Mouse (Mus musculus) thymus, postnatal 14 days (tissue): ENCODE data around the gene 2410015M20Rik.
A peak's percentile ranks its signal among the peaks of the same experiment; 100 is the strongest.
"Not testable (repeated sequence)": the region's sequence is repeated elsewhere in the genome, so short reads cannot be mapped to it uniquely, and the experiment has no call there.

Source experiments
- DNase-seq: peaks from one replicate; pipeline ENCODE4 v3.0.0; 2021

The 2410015M20Rik gene

GRCm38 (mm10) chr17:56609452-56610171 is at the start of gene 2410015M20Rik:
2410015M20Rik (minus strand) TSS chr17:56609771.
- peak; percentile 95 for DNase-seq

- no peak for DNase-seq
These were observed 46.6 kb upstream of the 2410015M20Rik start for GRCm38 (mm10) chr17:56656171-56656570.

- DNase-seq, result no peak
These were observed 45.7 kb upstream of the 2410015M20Rik start for GRCm38 (mm10) chr17:56655311-56655710.

- DNase-seq, result no peak
These were observed 45.2 kb upstream of the 2410015M20Rik start for GRCm38 (mm10) chr17:56654771-56655170.

- DNase-seq, result no peak
These were observed 42.2 kb upstream of the 2410015M20Rik start for GRCm38 (mm10) chr17:56651801-56652200.

GRCm38 (mm10) chr17:56647546-56647945 is 38.0 kb upstream of the 2410015M20Rik start:
- DNase-seq, result no peak

- DNase-seq, result no peak
These were observed 33.7 kb upstream of the 2410015M20Rik start for GRCm38 (mm10) chr17:56643237-56643636.

GRCm38 (mm10) chr17:56634023-56634422 is 24.5 kb upstream of the 2410015M20Rik start:
- DNase-seq, result no peak

GRCm38 (mm10) chr17:56631807-56632206 is 22.2 kb upstream of the 2410015M20Rik start:
- no peak for DNase-seq

GRCm38 (mm10) chr17:56629800-56630781 is 20.5 kb upstream of the 2410015M20Rik start:
- DNase-seq, result not testable (repeated sequence)

GRCm38 (mm10) chr17:56627530-56628277 is 18.1 kb upstream of the 2410015M20Rik start, which contains the start of gene Catsperd:
Catsperd (plus strand) TSS chr17:56628143.
- DNase-seq, result no peak

GRCm38 (mm10) chr17:56626754-56627470 is 17.3 kb upstream of the 2410015M20Rik start, which contains the start of gene Lonp1:
Lonp1 (minus strand) TSS chr17:56626887.
- DNase-seq, result peak; percentile 97

GRCm38 (mm10) chr17:56626260-56626659 is 16.7 kb upstream of the 2410015M20Rik start:
- DNase-seq, result no peak

GRCm38 (mm10) chr17:56625495-56625894 is 15.9 kb upstream of the 2410015M20Rik start:
- DNase-seq, result no peak

- DNase-seq, result no peak
These were observed 8.1 kb upstream of the 2410015M20Rik start for GRCm38 (mm10) chr17:56617628-56618027.

- DNase-seq, result no peak
These were observed 7.2 kb upstream of the 2410015M20Rik start for GRCm38 (mm10) chr17:56616725-56617124.

- DNase-seq, result no peak
These were observed 6.2 kb upstream of the 2410015M20Rik start for GRCm38 (mm10) chr17:56615792-56616191.

- no peak for DNase-seq
These were observed 5.7 kb upstream of the 2410015M20Rik start for GRCm38 (mm10) chr17:56615136-56615784.

- no peak for DNase-seq
These were observed 5.0 kb upstream of the 2410015M20Rik start for GRCm38 (mm10) chr17:56614391-56615135.

GRCm38 (mm10) chr17:56613893-56614292 is 4.3 kb upstream of the 2410015M20Rik start:
- DNase-seq, result peak; percentile 41
